In genomic region chr8:70570990-70571389, GRCm38 (mm10) we compare ENCODE assay signal across 10 mouse cellular contexts. TPM values are rescaled to one million over a fixed set of nuclear protein-coding genes. Genes with fewer than 3 reads are reported as not detected.
DNase-seq lines count a peak whose midpoint lies in the region; ATAC-seq lines count a peak whose summit lies in the region.
"Had no signal": no experiment of that assay in that cellular context is flagged by ENCODE, and none has a peak within 500 bp of the region (broad histone marks: within the 10 kb centered on the region; RNA-seq: fewer than 3 reads in every experiment).

No protein-coding gene starts in this region.

- H3K27me3 ChIP-seq in megakaryocyte, embryonic 14.5 days (replicated peaks), result no peaks in the 10 kb centered on the region
- H3K27me3 ChIP-seq in neural tube, embryonic 14.5 days (ENCODE audit: control insufficient read depth, insufficient read depth, low read length), result no peaks in the 10 kb centered on the region
- H3K27me3 ChIP-seq: limb, embryonic 12.5 days had no signal

- peaks cover 85% of the 10 kb centered on the region for H3K4me1 ChIP-seq in megakaryocyte, embryonic 14.5 days
- H3K4me1 ChIP-seq in neural tube, embryonic 14.5 days (ENCODE audit: control insufficient read depth, insufficient read depth, low read length), result no peaks in the 10 kb centered on the region; the same call in 1 of the 2 replicates
- H3K4me1 ChIP-seq: limb, embryonic 12.5 days had no signal

- intact Hi-C loops in left cerebral cortex, postnatal 10 days (cut with DNase I), result no loop called here

- no peak overlapping the region for H3K4me2 ChIP-seq in neural tube, embryonic 14.5 days (ENCODE audit: low read depth, low read length)
- H3K4me2 ChIP-seq: limb, embryonic 12.5 days had no signal

- H3K36me3 ChIP-seq in megakaryocyte, embryonic 14.5 days (replicated peaks; ENCODE audit: low read length), result peaks cover 87% of the 10 kb centered on the region
- peaks cover 4% of the 10 kb centered on the region; the same call in 1 of the 2 replicates for H3K36me3 ChIP-seq in neural tube, embryonic 14.5 days (ENCODE audit: control insufficient read depth, insufficient read depth, low read length)

- WGBS in neural tube, embryonic 14.5 days, result 74% methylated on average over 6 of the region's 6 CpGs

- no peak for ATAC-seq in megakaryocyte, adult 5-6 weeks (ENCODE audit: poor library complexity, severe bottlenecking)
- peak; percentile 20; the same call in 1 of the 2 replicates for ATAC-seq in neural tube, embryonic 14.5 days (ENCODE audit: low read depth)
- ATAC-seq: activated CD4-positive, CD25-positive, alpha-beta regulatory T cell, adult 4 months had no signal

- peak; percentile 59 to 66 for DNase-seq in cerebellum, postnatal 36 days
- DNase-seq in heart, adult 9 months (ENCODE audit: low spot score in 2 of 2), result peak; percentile 77 to 78
- DNase-seq in left cerebral cortex, postnatal 10 days (ENCODE audit: extremely low spot score in 1 of 2, low spot score in 2 of 2), result no peak
- no peak for DNase-seq in right cerebral cortex, adult 2 months (ENCODE audit: low spot score in 2 of 2)
- DNase-seq: kidney, postnatal 4 days had no signal

- H3K4me3 ChIP-seq in megakaryocyte, embryonic 14.5 days (replicated peaks), result peak overlapping the region; percentile 78
- no peak overlapping the region for H3K4me3 ChIP-seq in neural tube, embryonic 14.5 days (ENCODE audit: low read depth, low read length)
- H3K4me3 ChIP-seq: limb, embryonic 12.5 days had no signal

- no peaks in the 10 kb centered on the region for H3K9me3 ChIP-seq in megakaryocyte, embryonic 14.5 days
- no peaks in the 10 kb centered on the region for H3K9me3 ChIP-seq in neural tube, embryonic 14.5 days (ENCODE audit: control insufficient read depth, low read length)
- H3K9me3 ChIP-seq: limb, embryonic 12.5 days had no signal

- H3K27ac ChIP-seq in neural tube, embryonic 14.5 days (ENCODE audit: low read depth, low read length), result no peak overlapping the region
- H3K27ac ChIP-seq: limb, embryonic 12.5 days had no signal

- H3K9ac ChIP-seq in neural tube, embryonic 14.5 days (replicated peaks; ENCODE audit: low read depth, low read length), result no peak overlapping the region
- H3K9ac ChIP-seq: limb, embryonic 12.5 days had no signal

RNA-seq across cellular contexts. Expression of gene Isyna1, which starts 23.2 kb away (rescaled TPM):
- 165 and 201 TPM in 2 replicates for polyA plus RNA-seq in megakaryocyte, embryonic 14.5 days (2012; ENCODE audit: insufficient read depth, low replicate concordance)
- total RNA-seq in megakaryocyte, adult 5-6 weeks (2015), result 11.8 and 11.9 TPM in 2 replicates
- total RNA-seq in megakaryocyte, adult 5-6 weeks (2017), result 13.9 and 15.7 TPM in 2 replicates
- 65.5 and 73.3 TPM in 2 replicates for polyA plus RNA-seq in neural tube, embryonic 14.5 days (2014; fragmentation: Nextera tagmentation; extraction: Ambion mirVana)
- 10 to 100 TPM; 46.6 to 53.2 TPM for total RNA-seq in left cerebral cortex, postnatal 10 days (2021)

RNA-seq across cellular contexts. Expression of gene Ell, which starts 31.7 kb away (rescaled TPM):
- polyA plus RNA-seq in megakaryocyte, embryonic 14.5 days (2012; ENCODE audit: insufficient read depth, low replicate concordance), result 58.8 and 65.3 TPM in 2 replicates
- total RNA-seq in megakaryocyte, adult 5-6 weeks (2015), result 9.3 and 12.5 TPM in 2 replicates
- total RNA-seq in megakaryocyte, adult 5-6 weeks (2017), result 11.1 and 11.9 TPM in 2 replicates
- 16.7 and 17.8 TPM in 2 replicates for polyA plus RNA-seq in neural tube, embryonic 14.5 days (2014; fragmentation: Nextera tagmentation; extraction: Ambion mirVana)
- total RNA-seq in left cerebral cortex, postnatal 10 days (2021), result 10 to 100 TPM; 15.1 to 18.5 TPM

RNA-seq across cellular contexts. Expression of gene Ssbp4, which starts 37.7 kb away (rescaled TPM):
- polyA plus RNA-seq in megakaryocyte, embryonic 14.5 days (2012; ENCODE audit: insufficient read depth, low replicate concordance), result 1,561 and 3,509 TPM in 2 replicates
- 35.7 and 38.2 TPM in 2 replicates for total RNA-seq in megakaryocyte, adult 5-6 weeks (2015)
- total RNA-seq in megakaryocyte, adult 5-6 weeks (2017), result 61.3 and 76.1 TPM in 2 replicates
- 163 and 240 TPM in 2 replicates for polyA plus RNA-seq in neural tube, embryonic 14.5 days (2014; fragmentation: Nextera tagmentation; extraction: Ambion mirVana)
- 100 to 1,000 TPM; 236 to 250 TPM for total RNA-seq in left cerebral cortex, postnatal 10 days (2021)

RNA-seq across cellular contexts. Expression of gene Kxd1, which starts 43.2 kb away (rescaled TPM):
- polyA plus RNA-seq in megakaryocyte, embryonic 14.5 days (2012; ENCODE audit: insufficient read depth, low replicate concordance), result 33.5 and 40.2 TPM in 2 replicates
- total RNA-seq in megakaryocyte, adult 5-6 weeks (2015), result 88.7 and 114 TPM in 2 replicates
- 71.4 and 80.6 TPM in 2 replicates for total RNA-seq in megakaryocyte, adult 5-6 weeks (2017)
- 50.2 and 51.9 TPM in 2 replicates for polyA plus RNA-seq in neural tube, embryonic 14.5 days (2014; fragmentation: Nextera tagmentation; extraction: Ambion mirVana)
- total RNA-seq in left cerebral cortex, postnatal 10 days (2021), result 10 to 100 TPM; 37.5 to 41.2 TPM

RNA-seq across cellular contexts. Expression of gene Fkbp8, which starts 43.5 kb away (rescaled TPM):
- 3,667 and 5,102 TPM in 2 replicates for polyA plus RNA-seq in megakaryocyte, embryonic 14.5 days (2012; ENCODE audit: insufficient read depth, low replicate concordance)
- 75.1 and 75.3 TPM in 2 replicates for total RNA-seq in megakaryocyte, adult 5-6 weeks (2015)
- total RNA-seq in megakaryocyte, adult 5-6 weeks (2017), result 146 and 166 TPM in 2 replicates
- polyA plus RNA-seq in neural tube, embryonic 14.5 days (2014; fragmentation: Nextera tagmentation; extraction: Ambion mirVana), result 303 and 336 TPM in 2 replicates
- 100 to 1,000 TPM; 361 to 375 TPM for total RNA-seq in left cerebral cortex, postnatal 10 days (2021)

Comparison
In these comparisons a context has a peak if more than half of its experiments do, and no peak if none do; other contexts are left out.
1. DNase-seq: peak in cerebellum, postnatal 36 days (2 of 2) and heart, adult 9 months (2 of 2); none in left cerebral cortex, postnatal 10 days (0 of 2) and right cerebral cortex, adult 2 months (0 of 2).